Mouse (Mus musculus): ENCODE measurements around the gene Zap70. TPM values are rescaled to one million over a fixed set of nuclear protein-coding genes. Genes with fewer than 3 reads are reported as not detected.

Gene Zap70
- 213 TPM for polyA plus RNA-seq (2017; shearing (Covaris generic))

GRCm38 (mm10) chr1:36761568-36761967 lies at the start of gene Zap70:
Zap70 (plus strand) TSS chr1:36761798.

GRCm38 (mm10) chr1:36714311-36714710 lies 47.3 kb upstream of the Zap70 start, which contains the start of gene Actr1b:
Actr1b (minus strand) TSS chr1:36714422.

Other genes starting within 250 kb of the Zap70 start
- gene Cnnm3, start 249.9 kb upstream of the Zap70 start, polyA plus RNA-seq (2017; shearing (Covaris generic)), result 39.8 TPM
- gene Ankrd23, start 224.9 kb upstream of the Zap70 start, polyA plus RNA-seq (2017; shearing (Covaris generic)), result 35.1 TPM
- 1.2 TPM for gene Gm42417, start 222.4 kb upstream of the Zap70 start, polyA plus RNA-seq (2017; shearing (Covaris generic))
- gene Ankrd39, start 214.4 kb upstream of the Zap70 start, polyA plus RNA-seq (2017; shearing (Covaris generic)), result 40.6 TPM
- 0.39 TPM for gene Sema4c, start 203.4 kb upstream of the Zap70 start, polyA plus RNA-seq (2017; shearing (Covaris generic))
- gene Fam178b, start 78.6 kb upstream of the Zap70 start, polyA plus RNA-seq (2017; shearing (Covaris generic)), result not detected
- 473 TPM for gene Cox5b, start 70.3 kb upstream of the Zap70 start, polyA plus RNA-seq (2017; shearing (Covaris generic))
- not detected for gene 4933424G06Rik, start 51.6 kb upstream of the Zap70 start, polyA plus RNA-seq (2017; shearing (Covaris generic))
- 66.2 TPM for gene Actr1b, start 47.4 kb upstream of the Zap70 start, polyA plus RNA-seq (2017; shearing (Covaris generic))
- gene Tmem131, start 181.9 kb downstream of the Zap70 start, polyA plus RNA-seq (2017; shearing (Covaris generic)), result 45.5 TPM

All from CD4-positive, CD25-positive, alpha-beta regulatory T cell (primary cell).